Mouse (Mus musculus): ENCODE measurements around the gene Klk1b9.
A peak's percentile ranks its signal among the peaks of the same experiment; 100 is the strongest.
"Not testable (repeated sequence)": the region's sequence is repeated elsewhere in the genome, so short reads cannot be mapped to it uniquely, and the experiment has no call there.

The Klk1b9 gene

GRCm38 (mm10) chr7:43975761-43976160, at the start of gene Klk1b9:
Gene Klk1b9 (plus strand): TSS chr7:43976061.
- not testable (repeated sequence) for DNase-seq (ENCODE audit: low spot score in 2 of 2)

GRCm38 (mm10) chr7:43928521-43928920, 47.3 kb upstream of the Klk1b9 start:
- DNase-seq (ENCODE audit: low spot score in 2 of 2): no peak

DNA sequence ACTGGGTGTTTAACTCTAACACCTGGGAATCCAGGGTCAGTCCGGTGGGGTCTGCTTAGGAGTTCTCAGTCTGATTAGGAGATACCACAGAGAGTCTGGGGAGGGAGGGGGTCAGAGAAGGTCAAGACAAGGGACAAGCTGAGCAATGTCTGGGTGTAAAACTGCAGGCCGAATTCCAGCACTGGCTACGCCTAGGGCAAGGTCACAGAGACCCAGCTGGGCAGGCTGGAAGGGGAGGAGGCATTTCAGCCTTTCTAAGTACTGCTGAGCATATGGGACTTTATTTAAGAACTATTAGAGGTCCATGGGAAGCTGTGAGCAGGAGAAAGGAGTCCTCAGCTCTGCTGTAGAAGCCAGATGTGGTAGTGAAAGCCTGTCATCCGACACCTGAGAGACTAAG, 43.5 kb upstream of the Klk1b9 start:
- no peak for DNase-seq (ENCODE audit: low spot score in 2 of 2)

DNA sequence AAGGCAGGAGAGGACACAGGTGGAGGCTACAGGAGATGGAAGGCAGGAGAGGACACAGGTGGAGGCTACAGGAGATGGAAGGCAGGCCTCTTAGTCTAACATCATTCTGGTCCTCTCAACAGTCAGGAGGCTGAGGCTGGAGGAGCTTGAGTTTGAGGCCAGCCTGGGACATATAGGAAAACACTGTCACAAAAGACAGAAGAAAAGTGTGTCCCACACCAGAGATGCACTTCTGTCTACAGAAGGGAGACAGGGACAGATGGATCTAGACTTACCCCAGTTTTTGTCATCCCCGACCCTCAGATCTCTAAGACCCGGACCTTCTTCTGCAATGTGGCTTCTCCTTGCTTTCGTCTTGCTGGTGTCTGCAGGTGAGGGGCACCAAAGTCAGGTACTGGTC, 42.4 kb upstream of the Klk1b9 start, which contains the start of gene Klk15:
TSS of gene Klk15 (plus strand) at position 301 of the 400 bp plus-strand sequence.
- DNase-seq (ENCODE audit: low spot score in 2 of 2): no peak

DNA sequence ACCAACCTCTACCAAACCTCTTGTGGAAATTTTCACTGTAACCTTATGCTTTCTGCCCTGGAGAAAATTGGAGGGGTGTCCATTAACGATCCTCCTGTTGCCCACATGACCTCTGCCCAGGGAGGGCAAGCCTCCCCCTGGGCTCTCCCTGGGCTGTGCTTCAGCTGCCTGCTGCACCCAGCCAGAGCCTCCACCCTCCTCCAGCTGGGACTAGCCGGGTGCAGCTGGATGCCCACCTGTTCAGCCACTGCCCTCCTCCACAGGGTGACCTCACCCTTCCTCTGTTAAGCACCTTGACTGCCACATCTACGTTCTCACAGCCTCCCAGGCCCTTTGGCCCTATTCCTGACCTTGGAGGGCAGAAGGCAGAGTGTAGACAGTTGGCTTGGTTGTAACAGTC, 41.1 kb upstream of the Klk1b9 start:
- no peak for DNase-seq (ENCODE audit: low spot score in 2 of 2)

DNA sequence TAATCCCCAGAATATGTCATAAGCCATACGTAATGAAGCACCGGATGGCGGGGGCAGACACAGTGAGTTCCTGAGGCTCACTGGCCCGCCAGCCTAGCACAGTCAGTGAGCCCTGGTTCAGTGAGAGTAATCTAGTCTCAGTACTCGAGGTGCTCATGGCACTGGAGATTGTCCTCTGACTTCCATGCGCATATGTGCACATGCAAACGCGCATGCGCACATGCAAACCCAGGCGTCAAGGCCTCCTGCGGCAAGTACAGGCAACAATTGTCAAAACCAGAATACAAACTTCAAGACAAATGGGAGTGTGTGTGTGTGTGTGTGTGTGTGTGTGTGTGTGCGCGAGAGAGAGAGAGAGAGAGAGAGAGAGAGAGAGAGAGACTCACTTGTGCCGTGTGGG, 39.3 kb upstream of the Klk1b9 start:
- no peak for DNase-seq (ENCODE audit: low spot score in 2 of 2)

GRCm38 (mm10) chr7:43942293-43942692, 33.6 kb upstream of the Klk1b9 start:
- not testable (repeated sequence) for DNase-seq (ENCODE audit: low spot score in 2 of 2)

DNA sequence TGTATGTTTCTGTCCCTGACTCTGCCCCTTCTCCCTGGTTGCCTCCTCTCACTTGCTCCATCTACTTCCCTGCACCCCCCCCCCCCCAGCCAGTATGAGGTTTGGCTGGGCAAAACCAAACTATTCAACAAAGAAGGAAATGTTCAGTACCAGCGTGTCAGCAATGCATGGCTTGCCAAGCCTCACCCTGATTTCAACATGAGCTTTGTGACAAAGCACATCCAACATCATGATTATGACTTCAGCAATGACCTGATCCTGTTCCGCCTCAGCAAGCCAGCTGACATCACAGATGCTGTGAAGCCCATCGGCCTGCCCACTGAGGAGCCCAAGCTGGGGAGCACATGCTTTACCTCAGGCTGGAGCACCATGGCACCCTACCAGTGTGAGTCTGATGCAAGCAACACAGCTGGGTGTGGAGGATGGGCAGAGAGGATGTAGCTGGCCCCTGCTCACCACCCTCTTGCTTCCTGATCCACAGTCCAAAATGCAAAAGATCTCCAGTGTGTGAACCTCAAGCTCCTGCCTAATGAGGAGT, 31.1 kb upstream of the Klk1b9 start:
- no peak for DNase-seq (ENCODE audit: low spot score in 2 of 2)

DNA sequence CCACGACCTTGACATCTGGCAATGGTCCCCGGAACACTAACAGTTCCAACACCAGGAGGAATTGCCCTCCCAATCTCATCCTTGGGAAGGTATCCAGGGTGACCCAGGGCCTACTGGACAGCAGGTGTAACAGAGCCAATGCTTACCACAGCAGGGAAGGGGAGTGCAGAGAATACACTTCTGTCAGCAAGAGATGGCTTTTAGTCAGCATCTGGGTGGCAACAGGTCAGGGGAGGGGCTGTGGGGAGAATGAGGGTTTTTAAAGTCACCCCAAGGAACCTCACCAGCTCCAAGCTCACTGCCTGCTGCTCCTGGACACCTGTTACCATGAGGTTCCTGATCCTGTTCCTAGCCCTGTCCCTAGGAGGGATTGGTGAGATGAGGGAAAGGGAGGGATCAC, 25.5 kb upstream of the Klk1b9 start, which contains the start of gene Klk1b8:
TSS of gene Klk1b8 (plus strand) at position 301 of the 400 bp plus-strand sequence.
- DNase-seq (ENCODE audit: low spot score in 2 of 2): no peak

DNA sequence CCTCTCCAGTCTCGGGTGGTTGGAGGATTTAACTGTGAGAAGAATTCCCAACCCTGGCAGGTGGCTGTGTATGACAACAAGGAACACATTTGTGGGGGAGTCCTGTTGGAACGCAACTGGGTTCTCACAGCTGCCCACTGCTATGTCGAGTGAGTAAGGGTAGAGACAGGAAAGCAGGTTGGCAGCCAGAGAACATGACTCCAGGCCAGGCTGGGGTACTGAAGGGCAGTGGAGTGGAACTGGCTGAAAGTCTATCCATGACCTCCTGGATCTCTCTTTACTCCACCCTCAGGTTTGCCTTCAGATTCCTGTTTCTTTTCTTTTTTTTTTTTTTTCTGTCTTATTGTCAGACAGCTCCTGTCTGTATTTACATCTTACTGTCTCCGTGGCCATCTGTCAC, 23.2 kb upstream of the Klk1b9 start:
- DNase-seq (ENCODE audit: low spot score in 2 of 2): peak; percentile 3 to 5

DNA sequence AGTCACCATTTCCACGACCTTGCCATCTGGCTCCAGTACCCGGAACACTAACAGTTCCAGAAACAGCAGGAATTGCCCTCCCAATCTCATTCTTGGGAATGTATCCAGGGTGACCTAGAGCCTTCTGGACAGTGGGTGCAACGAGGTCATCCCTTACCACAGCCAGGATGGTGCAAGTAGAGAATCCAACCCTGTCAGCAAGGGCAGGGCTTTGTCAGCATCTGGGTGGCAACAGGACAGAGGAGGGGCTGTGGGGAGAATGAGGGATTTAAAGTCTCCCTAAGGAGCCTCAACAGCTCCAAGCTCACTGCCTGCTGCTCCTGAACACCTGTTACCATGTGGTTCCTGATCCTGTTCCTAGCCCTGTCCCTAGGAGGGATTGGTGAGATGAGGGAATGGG, 9.4 kb upstream of the Klk1b9 start, which contains the start of gene Klk1b1:
TSS of gene Klk1b1 (plus strand) at position 301 of the 400 bp plus-strand sequence.
- DNase-seq (ENCODE audit: low spot score in 2 of 2): no peak

DNA sequence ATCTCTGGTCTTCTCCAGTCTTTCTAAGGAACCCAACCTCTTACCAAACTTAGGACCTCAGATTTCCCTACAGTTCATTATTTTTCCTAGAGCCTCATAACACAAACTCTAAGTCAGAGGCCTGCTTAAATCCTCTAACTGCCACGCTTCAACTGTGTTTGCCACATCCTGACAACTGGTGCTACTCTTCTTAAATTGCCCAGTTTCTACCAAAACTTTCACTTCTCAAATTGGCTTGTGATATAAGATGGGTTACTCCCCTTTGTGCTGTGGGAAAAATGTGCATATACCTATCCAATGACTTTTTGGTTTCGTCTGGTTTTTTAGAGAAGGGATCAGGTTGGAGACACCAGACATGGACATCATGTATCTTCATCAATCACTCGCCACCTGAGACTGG, 8.8 kb upstream of the Klk1b9 start:
- no peak for DNase-seq (ENCODE audit: low spot score in 2 of 2)

- no peak for DNase-seq (ENCODE audit: low spot score in 2 of 2)
These were observed 8.2 kb upstream of the Klk1b9 start for GRCm38 (mm10) chr7:43967612-43968011.

GRCm38 (mm10) chr7:43985657-43986056, 9.8 kb downstream of the Klk1b9 start:
- no peak for DNase-seq (ENCODE audit: low spot score in 2 of 2)

DNA sequence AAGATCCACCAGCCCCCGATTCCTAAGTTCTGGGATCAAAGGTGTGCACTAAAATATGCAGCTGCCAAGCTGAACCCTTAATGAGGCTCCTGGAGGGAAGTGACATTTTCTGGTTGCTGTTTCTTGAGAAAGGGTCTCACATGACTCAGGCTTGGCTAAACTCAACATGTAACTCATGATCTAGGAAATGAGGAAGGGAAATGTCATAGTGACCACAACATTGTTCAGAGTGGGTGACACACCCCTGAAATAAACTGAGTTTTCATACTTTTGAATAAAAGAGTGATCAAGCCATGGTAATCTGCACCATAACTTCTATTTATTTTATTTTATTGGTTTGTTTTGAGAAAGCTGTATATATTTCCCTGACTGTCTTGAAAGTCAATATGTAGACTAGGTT, 19.0 kb downstream of the Klk1b9 start:
- not testable (repeated sequence) for DNase-seq (ENCODE audit: low spot score in 2 of 2)

DNA sequence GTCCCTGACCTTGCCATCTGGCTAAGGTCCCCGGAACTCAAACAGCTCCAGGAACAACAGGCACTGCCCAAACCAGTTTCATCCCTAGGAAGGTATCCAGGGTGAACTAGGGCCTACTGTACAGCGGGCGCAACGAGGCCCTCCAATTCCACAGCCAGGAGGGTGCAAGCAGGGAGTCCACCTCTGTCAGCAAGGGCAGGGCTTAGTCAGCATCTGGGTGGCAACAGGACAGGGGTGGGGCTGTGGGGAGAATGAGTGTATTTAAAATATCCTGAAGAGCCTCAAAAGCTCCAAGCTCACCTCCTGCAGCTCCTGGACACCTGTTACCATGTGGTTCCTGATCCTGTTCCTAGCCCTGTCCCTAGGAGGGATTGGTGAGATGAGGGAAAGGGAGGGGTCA, 19.7 kb downstream of the Klk1b9 start, which contains the start of gene Klk1b11:
TSS of gene Klk1b11 (plus strand) at position 301 of the 400 bp plus-strand sequence.
- DNase-seq (ENCODE audit: low spot score in 2 of 2): not testable (repeated sequence)

GRCm38 (mm10) chr7:44004847-44005246, 29.0 kb downstream of the Klk1b9 start:
- no peak for DNase-seq (ENCODE audit: low spot score in 2 of 2)

DNA sequence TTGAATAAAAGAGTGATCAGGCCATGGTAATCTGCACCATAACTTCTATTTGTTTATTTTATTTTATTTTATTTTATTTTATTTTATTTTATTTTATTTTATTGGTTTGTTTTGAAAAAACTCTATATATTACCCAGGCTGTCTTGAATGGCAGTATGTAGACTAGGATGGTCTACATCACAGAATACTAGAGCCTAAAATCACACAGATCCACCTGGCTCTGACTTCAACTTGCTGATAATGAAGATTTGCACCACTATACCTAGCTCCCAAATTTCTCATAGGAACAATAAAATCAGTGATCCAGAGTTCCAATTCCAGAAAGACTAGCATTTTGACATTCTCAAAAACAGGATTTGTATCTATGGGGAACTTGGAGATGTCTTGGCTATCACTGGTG, 36.0 kb downstream of the Klk1b9 start, which contains the start of gene Klk1b26:
TSS of gene Klk1b26 (plus strand) at position 301 of the 400 bp plus-strand sequence.
- DNase-seq (ENCODE audit: low spot score in 2 of 2): not testable (repeated sequence)

DNA sequence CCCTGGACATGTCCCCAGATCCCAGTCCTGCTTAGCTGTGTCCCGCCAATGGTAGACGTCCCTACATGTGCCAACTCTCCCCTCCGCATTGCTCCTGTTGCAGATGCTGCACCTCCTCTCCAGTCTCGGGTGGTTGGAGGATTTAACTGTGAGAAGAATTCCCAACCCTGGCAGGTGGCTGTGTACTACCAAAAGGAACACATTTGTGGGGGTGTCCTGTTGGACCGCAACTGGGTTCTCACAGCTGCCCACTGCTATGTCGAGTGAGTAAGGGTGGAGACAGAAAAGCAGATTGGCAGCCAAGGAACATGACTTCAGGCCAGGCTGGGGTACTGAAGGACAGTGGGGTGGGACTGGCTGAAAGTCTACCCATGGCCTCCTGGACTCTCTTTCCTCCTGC, 38.8 kb downstream of the Klk1b9 start:
- peak; percentile 16 to 37 for DNase-seq (ENCODE audit: low spot score in 2 of 2)

GRCm38 (mm10) chr7:44015071-44015470, 39.2 kb downstream of the Klk1b9 start:
- DNase-seq (ENCODE audit: low spot score in 2 of 2): peak in 1 of 2 experiments; percentile 10

All from frontal cortex, postnatal 36 days (tissue).